Mouse (Mus musculus): ENCODE measurements around the gene Tbcb.
A peak's percentile ranks its signal among the peaks of the same experiment; 100 is the strongest.
"Not testable (repeated sequence)": the region's sequence is repeated elsewhere in the genome, so short reads cannot be mapped to it uniquely, and the experiment has no call there.

Gene Tbcb

DNA sequence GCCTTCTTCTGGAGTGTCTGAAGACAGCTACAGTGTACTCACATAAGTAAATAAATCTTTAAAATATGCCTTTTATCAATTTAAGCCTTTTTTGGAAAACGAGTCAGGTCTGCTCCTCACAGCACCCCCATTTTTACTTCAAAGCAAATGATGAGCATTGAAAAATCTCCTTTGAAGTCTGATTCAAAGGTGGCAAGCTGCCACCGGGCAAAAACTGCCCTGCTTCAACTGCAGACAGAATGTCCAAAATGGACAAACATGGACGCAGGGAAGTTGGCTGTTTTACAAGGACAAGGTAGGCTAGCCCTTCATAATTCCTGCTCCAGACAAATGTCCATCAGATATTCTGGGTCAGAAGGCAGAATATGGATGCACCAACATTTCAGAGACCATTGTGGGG lies 10.6 kb downstream of the Tbcb start:
- DNase-seq = no peak

- DNase-seq = no peak
Measured at GRCm38 (mm10) chr7:30220008-30220356, 12.1 kb downstream of the Tbcb start.

GRCm38 (mm10) chr7:30219293-30220007 lies 12.6 kb downstream of the Tbcb start:
- no peak for DNase-seq

- no peak for DNase-seq
Measured at GRCm38 (mm10) chr7:30217277-30217676, 14.8 kb downstream of the Tbcb start.

- DNase-seq = peak; percentile 64
Measured at GRCm38 (mm10) chr7:30216723-30217151, 15.3 kb downstream of the Tbcb start.

DNA sequence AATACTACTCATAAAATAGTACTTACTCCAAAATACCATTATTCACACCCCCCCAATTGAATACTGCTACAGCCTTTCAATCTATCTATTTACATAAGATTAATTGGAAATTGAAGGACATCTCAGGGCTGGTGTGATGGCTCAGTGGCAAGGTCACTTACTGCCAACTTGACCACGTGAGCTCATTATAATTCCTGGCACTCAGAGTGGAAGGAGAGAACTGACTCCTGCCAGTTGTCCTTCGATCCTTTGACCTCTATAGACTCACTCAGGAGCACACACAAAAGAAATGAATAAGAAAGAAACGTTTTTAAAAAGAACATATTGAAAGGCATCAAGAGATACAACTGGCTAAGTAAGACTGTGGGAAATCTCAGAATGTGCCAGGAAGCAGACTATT lies 16.2 kb downstream of the Tbcb start:
- no peak for DNase-seq

GRCm38 (mm10) chr7:30213881-30214280 lies 18.2 kb downstream of the Tbcb start:
- DNase-seq = no peak

DNA sequence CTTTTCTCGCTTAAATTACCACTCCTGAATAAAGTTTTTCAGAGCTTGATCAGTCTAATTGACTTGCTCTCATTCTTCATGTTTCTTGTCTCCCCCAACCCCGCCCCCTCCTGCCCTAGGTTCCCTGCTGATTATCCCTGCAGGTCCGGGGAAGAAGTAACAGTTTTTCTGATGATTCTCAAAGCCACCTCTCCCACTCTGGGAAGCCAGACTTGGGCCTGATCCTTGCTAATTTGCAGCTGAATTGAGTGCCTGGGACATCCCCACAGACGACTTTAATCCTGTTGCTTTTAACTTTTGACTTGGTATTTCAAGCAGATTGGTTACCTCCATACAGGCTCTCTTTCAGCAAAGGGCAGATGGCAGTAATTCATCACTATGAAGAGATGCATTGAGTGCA lies 21.0 kb downstream of the Tbcb start:
- no peak for DNase-seq

DNA sequence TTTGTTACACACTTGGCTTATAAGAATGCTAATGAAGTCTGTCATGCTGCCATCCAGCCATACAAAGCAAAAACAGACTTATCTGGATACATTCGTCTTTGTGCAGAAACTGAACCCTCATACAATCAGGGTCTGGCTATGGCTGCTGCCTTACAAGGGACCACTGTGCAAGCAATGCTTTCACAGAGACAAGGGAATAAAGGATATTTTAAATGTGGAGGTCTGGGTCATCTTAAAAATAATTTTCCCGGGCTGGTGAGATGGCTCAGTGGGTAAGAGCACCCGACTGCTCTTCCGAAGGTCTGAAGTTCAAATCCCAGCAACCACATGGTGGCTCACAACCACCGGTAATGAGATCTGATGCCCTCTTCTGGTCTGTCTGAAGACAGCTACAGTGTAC lies 25.7 kb downstream of the Tbcb start:
- not testable (repeated sequence) for DNase-seq

GRCm38 (mm10) chr7:30205383-30205782 lies 26.7 kb downstream of the Tbcb start:
- no peak for DNase-seq

GRCm38 (mm10) chr7:30204380-30204779 lies 27.7 kb downstream of the Tbcb start:
- DNase-seq = no peak

DNA sequence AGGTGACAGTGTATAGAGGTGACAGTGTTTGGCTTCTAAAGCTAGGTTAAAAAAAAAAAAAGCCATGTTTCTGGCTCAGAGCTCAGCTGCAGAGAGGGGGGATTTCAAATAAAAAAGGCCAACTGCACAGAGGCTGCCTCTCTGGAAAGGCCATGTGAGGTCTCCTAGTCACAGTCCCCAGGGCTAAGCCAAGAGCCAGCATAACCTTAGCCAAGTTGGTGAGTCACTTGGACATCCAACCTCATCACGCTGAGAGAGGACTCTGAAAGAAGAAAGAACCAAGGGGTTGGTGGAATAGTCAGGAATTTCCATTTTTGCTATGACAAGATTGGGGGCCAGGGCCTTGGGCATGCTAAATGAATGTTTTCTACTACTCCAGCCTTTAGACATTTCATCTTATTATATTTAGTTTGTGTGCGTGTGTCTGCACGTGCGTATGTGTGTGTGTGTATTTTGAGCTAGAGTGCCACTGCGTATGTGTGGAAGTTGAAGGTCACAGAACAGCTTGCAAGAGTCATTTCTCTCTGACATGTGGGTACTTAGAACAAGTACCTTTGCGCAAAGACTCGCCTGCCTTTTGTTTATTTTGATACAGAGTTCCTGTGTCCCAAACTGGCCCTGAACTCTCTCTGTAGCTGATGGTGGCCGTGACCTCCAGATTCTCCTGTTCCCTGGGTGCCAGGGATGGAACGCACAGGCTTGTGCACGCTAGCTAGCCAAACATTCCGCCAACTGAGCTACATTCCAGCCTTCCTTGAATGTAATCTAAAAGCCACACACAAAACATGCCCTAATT lies 29.0 kb downstream of the Tbcb start:
- DNase-seq = no peak

GRCm38 (mm10) chr7:30200661-30201060 lies 31.4 kb downstream of the Tbcb start:
- DNase-seq = not testable (repeated sequence)

DNA sequence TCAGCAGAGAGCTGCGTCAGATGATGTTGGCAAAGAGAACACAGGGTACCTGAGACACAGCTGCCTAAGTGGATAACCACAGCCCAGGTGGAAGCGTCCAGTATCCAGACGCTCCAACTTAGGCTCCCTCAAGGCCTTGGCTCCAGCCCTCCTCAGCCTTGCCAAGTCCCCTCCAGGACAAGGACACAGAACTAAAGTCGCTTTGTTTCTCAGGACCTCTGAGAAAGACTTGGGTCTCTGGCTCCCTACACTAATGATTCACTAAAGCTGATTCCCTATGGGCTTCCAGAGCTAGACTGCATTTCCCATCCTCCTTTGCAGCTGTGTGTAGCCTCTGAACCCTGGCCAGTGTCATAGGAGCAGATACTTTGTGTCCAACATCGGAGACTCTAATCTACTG lies 31.9 kb downstream of the Tbcb start:
- DNase-seq = no peak

GRCm38 (mm10) chr7:30199498-30200139 lies 32.5 kb downstream of the Tbcb start:
- DNase-seq = no peak

- DNase-seq = no peak
Measured at GRCm38 (mm10) chr7:30198481-30198971, 33.5 kb downstream of the Tbcb start, which contains the start of gene Capns1. TSS of gene Capns1 (minus strand) at chr7:30198811.

DNA sequence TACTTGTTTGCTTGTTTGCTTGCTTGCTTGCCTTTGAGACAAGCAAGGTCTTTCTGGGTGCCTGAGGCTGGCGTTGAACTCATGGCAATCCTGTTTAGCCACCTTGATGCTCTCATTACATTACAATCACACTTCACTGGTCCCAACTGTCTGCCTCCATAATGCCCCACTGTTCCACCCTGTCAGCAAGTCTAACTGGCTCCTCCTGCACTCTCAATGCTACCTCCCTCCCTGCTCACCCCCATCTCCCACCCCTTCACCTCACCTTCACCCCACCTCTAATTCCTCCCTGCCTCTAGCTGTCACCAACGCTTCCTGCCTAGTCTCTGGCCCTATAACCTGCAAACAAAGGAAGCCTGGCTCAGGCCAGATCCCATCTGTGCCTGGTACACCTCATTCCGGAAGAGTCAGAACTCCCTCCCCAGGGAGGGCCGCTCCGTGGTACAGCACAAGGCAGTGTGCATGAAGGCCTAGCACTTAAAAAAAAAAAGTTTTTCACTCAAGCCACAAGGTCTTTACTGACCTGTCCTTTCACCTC lies 34.4 kb downstream of the Tbcb start:
- no peak for DNase-seq

DNA sequence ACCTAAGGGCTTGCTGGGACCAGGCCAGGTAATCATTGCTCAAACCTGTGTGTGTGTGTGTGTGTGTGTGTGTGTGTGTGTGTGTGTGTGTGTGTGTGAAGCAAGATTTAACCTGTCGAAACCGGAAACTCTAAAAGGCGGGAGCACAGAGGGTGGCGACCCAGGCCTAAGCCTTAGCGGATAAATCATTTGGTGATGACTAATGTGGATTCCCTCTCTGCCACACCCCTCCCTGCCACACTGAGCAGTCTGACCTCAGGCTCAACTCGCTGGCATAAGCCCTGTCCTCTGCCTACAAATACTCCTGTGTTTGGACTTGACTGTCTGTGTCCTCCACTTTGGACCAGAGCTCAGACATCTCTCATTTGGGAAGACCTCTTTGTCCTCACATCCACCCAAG lies 35.9 kb downstream of the Tbcb start:
- no peak for DNase-seq

- DNase-seq = no peak
Measured at GRCm38 (mm10) chr7:30195461-30195860, 36.6 kb downstream of the Tbcb start.

DNA sequence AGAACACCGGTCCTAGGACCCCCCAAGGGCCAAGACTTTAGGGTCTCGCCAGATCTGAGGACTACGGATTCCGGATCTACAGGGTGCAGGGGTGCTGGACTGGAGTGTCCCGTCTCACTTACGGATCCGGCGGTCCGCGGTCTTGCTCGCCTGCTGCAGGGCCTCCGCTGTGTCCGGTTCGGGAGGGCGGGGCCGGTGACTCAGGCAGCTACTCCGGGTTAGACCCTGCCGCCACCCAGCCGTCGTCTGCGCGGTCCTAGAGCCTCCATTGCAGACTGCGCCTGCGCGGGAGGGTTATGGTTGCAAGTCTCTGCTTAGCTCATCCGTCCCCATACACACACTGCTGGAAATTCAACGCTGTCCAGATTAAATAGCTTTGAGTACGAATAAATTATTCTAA lies 37.2 kb downstream of the Tbcb start:
- DNase-seq = peak; percentile 95

GRCm38 (mm10) chr7:30194101-30194831 lies 37.8 kb downstream of the Tbcb start:
- DNase-seq = no peak

DNA sequence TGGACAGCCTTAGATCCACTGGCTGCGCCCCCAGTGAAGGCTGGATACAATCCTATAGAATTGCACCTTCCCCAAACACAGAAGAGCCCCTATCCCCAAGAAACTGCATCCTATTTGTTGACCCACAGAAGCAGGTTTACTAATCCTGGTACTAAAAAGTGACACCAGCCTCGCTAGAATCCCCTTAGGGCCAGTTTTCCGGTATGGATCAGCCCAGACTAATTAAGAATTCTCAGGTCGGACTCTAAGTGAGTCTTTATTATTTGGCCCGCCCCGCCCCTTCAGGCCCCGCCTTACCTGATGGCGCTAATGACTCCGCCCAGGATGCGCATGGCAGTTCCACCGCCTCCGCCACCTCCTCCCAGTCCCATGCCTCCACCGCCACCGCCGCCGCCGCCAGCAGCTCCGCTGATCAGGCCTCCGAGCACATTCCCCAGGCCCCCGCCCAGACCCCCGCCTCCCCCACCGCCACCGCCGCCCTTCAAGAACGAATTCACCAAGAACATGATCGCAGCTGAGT lies 38.4 kb downstream of the Tbcb start:
- DNase-seq = peak; percentile 74

Data from layer of hippocampus, adult 9-11 months (tissue).